Mouse (Mus musculus): ENCODE data around the gene Stxbp3. TPM values are rescaled to one million over a fixed set of nuclear protein-coding genes. Genes with fewer than 3 reads are reported as not detected.

Gene Stxbp3
- polyA plus RNA-seq, 1 experiment from 2014 or later = 12.8 TPM

DNA sequence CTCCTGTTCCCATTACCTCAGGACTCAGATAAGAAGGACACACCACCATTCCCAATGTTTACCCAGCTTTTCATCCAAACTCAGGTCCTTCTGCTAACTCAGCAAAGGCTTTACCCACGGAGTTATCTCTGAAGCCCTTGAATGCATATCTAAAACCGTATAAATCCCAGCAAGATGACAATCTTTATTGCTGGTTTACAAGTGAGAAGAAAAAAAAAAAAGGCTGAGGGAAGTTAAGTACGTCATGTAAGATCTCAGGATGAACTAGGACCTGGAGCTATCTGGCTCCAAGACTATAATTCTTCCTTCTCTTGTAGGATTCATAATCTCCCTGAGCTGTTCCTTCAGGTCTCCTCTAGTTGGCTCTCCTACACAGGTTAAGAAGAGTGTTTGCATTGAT is 11.2 kb upstream of the Stxbp3 start:
- H3K27me3 ChIP-seq (replicated peaks; ENCODE audit: control insufficient read depth, insufficient read depth, low read length) = no peaks in the 10 kb centered on the region
- no peak overlapping the region for H3K4me2 ChIP-seq (ENCODE audit: low read length)
- no peak for ATAC-seq
- H3K27ac ChIP-seq (ENCODE audit: low read length) = no peak overlapping the region
- H3K9me3 ChIP-seq (ENCODE audit: control insufficient read depth, low read length) = no peaks in the 10 kb centered on the region
- no peak overlapping the region for H3K4me3 ChIP-seq (replicated peaks; ENCODE audit: low read length)
- no peaks in the 10 kb centered on the region for H3K36me3 ChIP-seq (ENCODE audit: control insufficient read depth, insufficient read depth)
- no peak overlapping the region for H3K9ac ChIP-seq (replicated peaks; ENCODE audit: low read depth, low read length)
- 89% methylated on average over 3 of the region's 3 CpGs for WGBS
- H3K4me1 ChIP-seq (replicated peaks; ENCODE audit: control insufficient read depth, insufficient read depth, low read length) = peaks cover 10% of the 10 kb centered on the region

- H3K4me2 ChIP-seq (ENCODE audit: low read length) = no peak overlapping the region
- H3K27ac ChIP-seq (ENCODE audit: low read length) = no peak overlapping the region
- H3K9me3 ChIP-seq (ENCODE audit: control insufficient read depth, low read length) = no peaks in the 10 kb centered on the region
- ATAC-seq = no peak
- no peaks in the 10 kb centered on the region for H3K27me3 ChIP-seq (replicated peaks; ENCODE audit: control insufficient read depth, insufficient read depth, low read length)
- no peaks in the 10 kb centered on the region for H3K36me3 ChIP-seq (ENCODE audit: control insufficient read depth, insufficient read depth)
- peaks cover 9% of the 10 kb centered on the region for H3K4me1 ChIP-seq (replicated peaks; ENCODE audit: control insufficient read depth, insufficient read depth, low read length)
- no peak overlapping the region for H3K9ac ChIP-seq (replicated peaks; ENCODE audit: low read depth, low read length)
- 87% methylated on average over 2 of the region's 2 CpGs for whole genome bisulfite sequencing
- H3K4me3 ChIP-seq (replicated peaks; ENCODE audit: low read length) = no peak overlapping the region
These were observed 10.7 kb upstream of the Stxbp3 start for GRCm38 (mm10) chr3:108851075-108851474.

GRCm38 (mm10) chr3:108850506-108850905 is 10.2 kb upstream of the Stxbp3 start:
- WGBS = 36% methylated on average over 3 of the region's 3 CpGs
- Histone ChIP-seq H3K27ac (ENCODE audit: low read length) (no peak overlapping the region), H3K9me3 (ENCODE audit: control insufficient read depth, low read length) (no peaks in the 10 kb centered on the region), H3K4me1 (replicated peaks; ENCODE audit: control insufficient read depth, insufficient read depth, low read length) (peaks cover 4% of the 10 kb centered on the region), H3K27me3 (replicated peaks; ENCODE audit: control insufficient read depth, insufficient read depth, low read length) (no peaks in the 10 kb centered on the region), H3K4me3 (replicated peaks; ENCODE audit: low read length) (no peak overlapping the region), H3K4me2 (ENCODE audit: low read length) (no peak overlapping the region), H3K36me3 (ENCODE audit: control insufficient read depth, insufficient read depth) (no peaks in the 10 kb centered on the region), H3K9ac (replicated peaks; ENCODE audit: low read depth, low read length) (no peak overlapping the region)
- no peak for ATAC-seq

DNA sequence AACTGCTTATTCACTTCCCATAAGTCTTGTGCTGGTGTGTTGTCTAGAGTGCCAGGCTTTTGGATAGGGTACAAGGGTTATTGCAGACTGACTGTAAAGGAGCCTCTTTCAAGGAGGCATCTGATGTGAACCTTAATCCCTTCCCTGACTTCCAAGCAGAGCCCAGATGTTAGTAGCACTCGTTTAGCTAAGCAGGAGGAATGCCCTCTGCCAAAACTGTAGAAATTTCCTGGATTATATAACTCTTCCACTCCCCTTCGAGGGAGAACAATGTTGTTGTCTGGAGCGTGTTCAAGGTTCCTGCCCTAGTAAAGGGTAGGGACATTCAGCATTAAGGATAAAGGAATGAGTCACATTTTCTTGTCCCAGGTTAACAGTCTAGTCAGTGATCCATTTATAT is 6.3 kb upstream of the Stxbp3 start:
- H3K4me2 ChIP-seq (ENCODE audit: low read length) = no peak overlapping the region
- H3K36me3 ChIP-seq (ENCODE audit: control insufficient read depth, insufficient read depth) = no peaks in the 10 kb centered on the region
- no peak overlapping the region for H3K4me3 ChIP-seq (replicated peaks; ENCODE audit: low read length)
- no peak overlapping the region for H3K27ac ChIP-seq (ENCODE audit: low read length)
- no peaks in the 10 kb centered on the region for H3K9me3 ChIP-seq (ENCODE audit: control insufficient read depth, low read length)
- H3K9ac ChIP-seq (replicated peaks; ENCODE audit: low read depth, low read length) = no peak overlapping the region
- H3K4me1 ChIP-seq (replicated peaks; ENCODE audit: control insufficient read depth, insufficient read depth, low read length) = no peaks in the 10 kb centered on the region
- 66% methylated on average over 3 of the region's 3 CpGs for WGBS
- H3K27me3 ChIP-seq (replicated peaks; ENCODE audit: control insufficient read depth, insufficient read depth, low read length) = no peaks in the 10 kb centered on the region
- no peak for ATAC-seq

- H3K27ac ChIP-seq (ENCODE audit: low read length) = no peak overlapping the region
- no peak overlapping the region for H3K4me3 ChIP-seq (replicated peaks; ENCODE audit: low read length)
- ATAC-seq = no peak
- WGBS = 81% methylated on average over 5 of the region's 5 CpGs
- H3K27me3 ChIP-seq (replicated peaks; ENCODE audit: control insufficient read depth, insufficient read depth, low read length) = no peaks in the 10 kb centered on the region
- H3K4me2 ChIP-seq (ENCODE audit: low read length) = no peak overlapping the region
- no peak overlapping the region for H3K9ac ChIP-seq (replicated peaks; ENCODE audit: low read depth, low read length)
- H3K9me3 ChIP-seq (ENCODE audit: control insufficient read depth, low read length) = no peaks in the 10 kb centered on the region
- H3K36me3 ChIP-seq (ENCODE audit: control insufficient read depth, insufficient read depth) = no peaks in the 10 kb centered on the region
- peaks cover 2% of the 10 kb centered on the region for H3K4me1 ChIP-seq (replicated peaks; ENCODE audit: control insufficient read depth, insufficient read depth, low read length)
These were observed 4.2 kb upstream of the Stxbp3 start for GRCm38 (mm10) chr3:108844521-108844920.

- Histone ChIP-seq H3K9me3 (ENCODE audit: control insufficient read depth, low read length) (no peaks in the 10 kb centered on the region), H3K27me3 (replicated peaks; ENCODE audit: control insufficient read depth, insufficient read depth, low read length) (no peaks in the 10 kb centered on the region), H3K4me3 (replicated peaks; ENCODE audit: low read length) (no peak overlapping the region), H3K27ac (ENCODE audit: low read length) (no peak overlapping the region), H3K4me1 (replicated peaks; ENCODE audit: control insufficient read depth, insufficient read depth, low read length) (peaks cover 4% of the 10 kb centered on the region), H3K9ac (replicated peaks; ENCODE audit: low read depth, low read length) (no peak overlapping the region), H3K4me2 (ENCODE audit: low read length) (no peak overlapping the region), H3K36me3 (ENCODE audit: control insufficient read depth, insufficient read depth) (no peaks in the 10 kb centered on the region)
- no peak for ATAC-seq
- whole genome bisulfite sequencing = 92% methylated on average over 6 of the region's 6 CpGs
These were observed 3.7 kb upstream of the Stxbp3 start for GRCm38 (mm10) chr3:108844026-108844425.

DNA sequence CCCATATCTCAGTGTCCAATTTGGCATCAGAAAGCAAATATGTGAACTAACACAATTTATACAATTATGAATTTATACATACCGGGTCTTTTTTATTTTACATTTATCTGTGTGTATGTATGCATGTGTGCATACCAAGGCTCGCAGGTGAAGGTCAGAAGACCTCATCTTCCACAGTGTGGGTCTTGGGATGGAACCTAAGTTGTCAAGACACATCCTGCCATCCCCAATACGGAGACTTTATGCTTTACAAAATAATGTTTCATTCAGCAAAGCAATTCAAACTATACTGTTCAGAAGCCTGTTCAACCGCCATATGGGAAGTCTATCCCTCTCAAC is 359 bp upstream of the Stxbp3 start:
- ATAC-seq = peak; percentile 44; the same call in 1 of the 2 replicates
- Histone ChIP-seq H3K9me3 (ENCODE audit: control insufficient read depth, low read length) (no peaks in the 10 kb centered on the region), H3K9ac (replicated peaks; ENCODE audit: low read depth, low read length) (no peak overlapping the region), H3K4me3 (replicated peaks; ENCODE audit: low read length) (peak overlapping the region; percentile 73), H3K4me2 (ENCODE audit: low read length) (peak overlapping the region; percentile 61), H3K36me3 (ENCODE audit: control insufficient read depth, insufficient read depth) (no peaks in the 10 kb centered on the region), H3K27me3 (replicated peaks; ENCODE audit: control insufficient read depth, insufficient read depth, low read length) (no peaks in the 10 kb centered on the region), H3K27ac (ENCODE audit: low read length) (no peak overlapping the region), H3K4me1 (replicated peaks; ENCODE audit: control insufficient read depth, insufficient read depth, low read length) (peaks cover 4% of the 10 kb centered on the region)
- WGBS = 54% methylated on average over 4 of the region's 4 CpGs

GRCm38 (mm10) chr3:108839647-108839999 is 703 bp downstream of the Stxbp3 start:
- no peaks in the 10 kb centered on the region for H3K36me3 ChIP-seq (ENCODE audit: control insufficient read depth, insufficient read depth)
- peak overlapping the region; percentile 61 for H3K4me2 ChIP-seq (ENCODE audit: low read length)
- no peaks in the 10 kb centered on the region for H3K9me3 ChIP-seq (ENCODE audit: control insufficient read depth, low read length)
- H3K27me3 ChIP-seq (replicated peaks; ENCODE audit: control insufficient read depth, insufficient read depth, low read length) = no peaks in the 10 kb centered on the region
- H3K27ac ChIP-seq (ENCODE audit: low read length) = peak overlapping the region; percentile 1; the same call in 1 of the 2 replicates
- WGBS = 7% methylated on average over 8 of the region's 8 CpGs
- peaks cover 4% of the 10 kb centered on the region for H3K4me1 ChIP-seq (replicated peaks; ENCODE audit: control insufficient read depth, insufficient read depth, low read length)
- no peak for ATAC-seq
- peak overlapping the region; percentile 73 for H3K4me3 ChIP-seq (replicated peaks; ENCODE audit: low read length)
- peak overlapping the region; percentile 69 for H3K9ac ChIP-seq (replicated peaks; ENCODE audit: low read depth, low read length)

- Histone ChIP-seq H3K36me3 (ENCODE audit: control insufficient read depth, insufficient read depth) (no peaks in the 10 kb centered on the region), H3K4me2 (ENCODE audit: low read length) (no peak overlapping the region), H3K27me3 (replicated peaks; ENCODE audit: control insufficient read depth, insufficient read depth, low read length) (no peaks in the 10 kb centered on the region), H3K27ac (ENCODE audit: low read length) (no peak overlapping the region), H3K4me1 (replicated peaks; ENCODE audit: control insufficient read depth, insufficient read depth, low read length) (peaks cover 4% of the 10 kb centered on the region), H3K9ac (replicated peaks; ENCODE audit: low read depth, low read length) (no peak overlapping the region), H3K4me3 (replicated peaks; ENCODE audit: low read length) (no peak overlapping the region), H3K9me3 (ENCODE audit: control insufficient read depth, low read length) (no peaks in the 10 kb centered on the region)
- 88% methylated on average over 7 of the region's 7 CpGs for WGBS
- no peak for ATAC-seq
These were observed 1.3 kb downstream of the Stxbp3 start for GRCm38 (mm10) chr3:108838980-108839379.

DNA sequence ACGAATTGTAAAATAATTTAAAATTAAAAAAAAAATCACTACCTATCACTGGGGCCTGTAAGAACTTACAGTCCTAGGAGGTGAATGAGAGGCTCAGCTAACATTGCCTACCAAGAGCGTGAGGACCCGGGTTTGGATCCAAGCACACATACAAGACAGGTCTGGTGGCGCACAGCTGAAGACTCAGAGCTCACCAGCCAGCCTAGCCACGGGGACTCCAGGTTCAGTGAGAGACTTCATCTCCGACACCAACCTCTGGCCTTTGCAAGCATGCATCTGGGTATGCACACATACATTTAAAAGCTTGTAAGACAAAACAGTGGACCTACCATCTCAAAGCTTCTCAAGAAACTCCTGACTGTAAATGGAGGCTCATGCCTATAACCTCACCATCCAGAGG is 3.4 kb downstream of the Stxbp3 start:
- H3K4me2 ChIP-seq (ENCODE audit: low read length) = no peak overlapping the region
- H3K9ac ChIP-seq (replicated peaks; ENCODE audit: low read depth, low read length) = no peak overlapping the region
- H3K27ac ChIP-seq (ENCODE audit: low read length) = no peak overlapping the region
- WGBS = 96% methylated on average over 6 of the region's 6 CpGs
- no peaks in the 10 kb centered on the region for H3K9me3 ChIP-seq (ENCODE audit: control insufficient read depth, low read length)
- no peak for ATAC-seq
- H3K4me1 ChIP-seq (replicated peaks; ENCODE audit: control insufficient read depth, insufficient read depth, low read length) = peaks cover 4% of the 10 kb centered on the region
- no peaks in the 10 kb centered on the region for H3K27me3 ChIP-seq (replicated peaks; ENCODE audit: control insufficient read depth, insufficient read depth, low read length)
- no peak overlapping the region for H3K4me3 ChIP-seq (replicated peaks; ENCODE audit: low read length)
- H3K36me3 ChIP-seq (ENCODE audit: control insufficient read depth, insufficient read depth) = no peaks in the 10 kb centered on the region

Measured in forebrain, embryonic 16.5 days (tissue).